Mouse (Mus musculus) CH12.LX (cell line): ENCODE measurements at regions not wholly inside any gene's neighbourhood (a gene's known extent, or its start where the extent isn't known, plus 50 kb on each side); places are given as distances from the start of the nearest gene placed in this dataset.
"Not testable (repeated sequence)": the region's sequence is repeated elsewhere in the genome, so short reads cannot be mapped to it uniquely, and the experiment has no call there.

ENCODE experiments used
- DNase-seq: peaks from one replicate; pipeline ENCODE4 v3.0.0-alpha.2; 2013; ENCODE audit errors: extremely low read depth
- H3K27ac ChIP-seq: 2 replicates; pipeline ENCODE4 v1.5.1; 2012; ENCODE audit warnings: low read depth, mild to moderate bottlenecking, control low read depth, moderate library complexity; ENCODE audit not compliant: insufficient read depth
- H3K27me3 ChIP-seq: replicated peaks from 2 replicates; pipeline ENCODE3; 2012; ENCODE audit warnings: inconsistent platforms
- H3K36me3 ChIP-seq, 2 experiments: replicated peaks in 1 of 2; 2 replicates each; pipeline versions ENCODE3 to v1.6.1; 2012; ENCODE audit warnings: inconsistent platforms in 1 of 2, low read length in 1 of 2, mild to moderate bottlenecking in 1 of 2, mixed read lengths in 1 of 2, moderate library complexity in 1 of 2; ENCODE audit not compliant: control insufficient read depth in 1 of 2, insufficient read depth in 1 of 2
- H3K4me1 ChIP-seq, 2 experiments: 2 replicates each; pipeline ENCODE4 v1.6.1; 2012; ENCODE audit warnings: inconsistent platforms in 1 of 2, moderate library complexity in 1 of 2; ENCODE audit not compliant: insufficient read depth in 2 of 2, control insufficient read depth in 1 of 2
- H3K4me2 ChIP-seq: 2 replicates; pipeline ENCODE4 v1.6.1; 2012; ENCODE audit warnings: low read depth, mild to moderate bottlenecking, control low read depth; ENCODE audit not compliant: poor library complexity, insufficient read depth, severe bottlenecking
- H3K4me3 ChIP-seq, 3 experiments: fragments of 150-350 bp in 1 of 3; sonication (generic) in 1 of 3; replicated peaks in 1 of 3; 2 replicates each; pipeline versions ENCODE3 to v1.5.1; 2011 to 2012; ENCODE audit warnings: low read depth in 2 of 3, low read length in 2 of 3, mild to moderate bottlenecking in 2 of 3, moderate library complexity in 2 of 3, control low read depth in 1 of 3, improper control_type of control experiment in 1 of 3, inconsistent platforms in 1 of 3, mixed read lengths in 1 of 3; ENCODE audit not compliant: poor library complexity in 1 of 3
- H3K79me2 ChIP-seq: replicated peaks from 2 replicates; pipeline ENCODE4 v1.6.1; 2012; ENCODE audit warnings: mild to moderate bottlenecking, moderate library complexity; ENCODE audit not compliant: control insufficient read depth, poor library complexity, insufficient read depth, severe bottlenecking; ENCODE audit errors: extremely low read depth
- H3K9ac ChIP-seq: 2 replicates; pipeline ENCODE4 v1.6.1; 2012; ENCODE audit warnings: low read depth, mild to moderate bottlenecking, control low read depth, moderate library complexity; ENCODE audit not compliant: insufficient read depth
- H3K9me3 ChIP-seq: replicated peaks from 2 replicates; pipeline ENCODE3; 2012; ENCODE audit warnings: low read length, inconsistent platforms, mixed read lengths
- CHD1 ChIP-seq: IDR thresholded peaks from 2 replicates; pipeline ENCODE4 v1.6.1; 2012; ENCODE audit warnings: low read depth, low read length, improper control_type of control experiment, inconsistent platforms
- CHD2 ChIP-seq: IDR thresholded peaks from 2 replicates; pipeline ENCODE4 v1.6.1; 2011; ENCODE audit warnings: low read length, improper control_type of control experiment
- ELF1 ChIP-seq: IDR thresholded peaks from 2 replicates; pipeline ENCODE4 v1.6.1; 2014; ENCODE audit warnings: low read depth, mild to moderate bottlenecking, inconsistent platforms, low read length, improper control_type of control experiment
- HCFC1 ChIP-seq: IDR thresholded peaks from 2 replicates; pipeline ENCODE4 v1.6.1; 2012; ENCODE audit warnings: low read depth, mild to moderate bottlenecking, inconsistent platforms, low read length, improper control_type of control experiment
- KAT2A ChIP-seq: IDR thresholded peaks from 2 replicates; pipeline ENCODE4 v1.6.1; 2012; ENCODE audit warnings: low read length, improper control_type of control experiment, inconsistent platforms; ENCODE audit not compliant: insufficient replicate concordance
- MAFK ChIP-seq: IDR thresholded peaks from 2 replicates; pipeline ENCODE4 v1.6.1; 2011; ENCODE audit warnings: low read length, improper control_type of control experiment; ENCODE audit not compliant: insufficient replicate concordance
- MAX ChIP-seq: IDR thresholded peaks from 2 replicates; pipeline ENCODE4 v1.6.1; 2011; ENCODE audit warnings: low read length, improper control_type of control experiment
- MXI1 ChIP-seq: IDR thresholded peaks from 2 replicates; pipeline ENCODE4 v1.6.1; 2011; ENCODE audit warnings: mild to moderate bottlenecking, low read depth, low read length, improper control_type of control experiment
- MYC ChIP-seq: IDR thresholded peaks from 2 replicates; pipeline ENCODE4 v1.6.1; 2011; ENCODE audit warnings: low read depth, mild to moderate bottlenecking, improper control_type of control experiment, low read length
- NELFE ChIP-seq: IDR thresholded peaks from 2 replicates; pipeline ENCODE4 v1.6.1; 2011; ENCODE audit warnings: low read depth, low read length, improper control_type of control experiment
- RCOR1 ChIP-seq: conservative IDR thresholded peaks from 2 replicates; pipeline ENCODE4 v1.6.1; 2012; ENCODE audit warnings: low read depth, mild to moderate bottlenecking, inconsistent platforms, low read length, improper control_type of control experiment
- SIN3A ChIP-seq: IDR thresholded peaks from 2 replicates; pipeline ENCODE4 v1.6.1; 2012; ENCODE audit warnings: low read length, improper control_type of control experiment, inconsistent platforms
- SMC3 ChIP-seq: IDR thresholded peaks from 2 replicates; pipeline ENCODE4 v1.6.1; 2011; ENCODE audit warnings: low read depth, low read length, improper control_type of control experiment
- TCF12 ChIP-seq: IDR thresholded peaks from 2 replicates; pipeline ENCODE4 v1.6.1; 2014; ENCODE audit warnings: low read depth, mild to moderate bottlenecking, inconsistent platforms, low read length, improper control_type of control experiment
- UBTF ChIP-seq: IDR thresholded peaks from 2 replicates; pipeline ENCODE4 v1.6.1; 2012; ENCODE audit warnings: low read depth, mild to moderate bottlenecking, inconsistent platforms, low read length, improper control_type of control experiment, moderate library complexity
- ZKSCAN1 ChIP-seq: IDR thresholded peaks from 2 replicates; pipeline ENCODE4 v1.6.1; 2012; ENCODE audit warnings: low read depth, inconsistent platforms, low read length, improper control_type of control experiment, borderline replicate concordance
- ZMIZ1 ChIP-seq: IDR thresholded peaks from 2 replicates; pipeline ENCODE4 v1.6.1; 2012; ENCODE audit warnings: low read depth, mild to moderate bottlenecking, inconsistent platforms, low read length, improper control_type of control experiment
- ZNF384 ChIP-seq: IDR thresholded peaks from 2 replicates; pipeline ENCODE4 v1.6.1; 2012; ENCODE audit warnings: low read depth, low read length, improper control_type of control experiment, inconsistent platforms
- dilution Hi-C: fragments of 300-500 bp; cut with MboI; formaldehyde crosslinking; loops from 2 replicates; pipeline ENCODE4 v1.14.3; 2020; ENCODE audit warnings: low sequenced_read_pairs; ENCODE audit not compliant: extremely low pct_unique_long_range_greater_than_20kb, extremely low pct_ligation_motif_present
- in situ Hi-C: fragments of 300-500 bp; cut with MboI; formaldehyde crosslinking; loops from 3 replicates; pipeline ENCODE4 v1.14.3; 2019; ENCODE audit warnings: low sequenced_read_pairs, low pct_ligation_motif_present, low pct_unique_long_range_greater_than_20kb, mixed read lengths

GRCm38 (mm10) chr5:116971474-116971873 lies 144.4 kb downstream of the Suds3 start:
- in situ Hi-C loops, H3K4me1 ChIP-seq, H3K36me3 ChIP-seq, H3K79me2 ChIP-seq, H3K4me2 ChIP-seq, H3K4me3 ChIP-seq, H3K27me3 ChIP-seq, H3K9ac ChIP-seq, H3K27ac ChIP-seq, DNase-seq, dilution Hi-C loops: not testable (repeated sequence)
- H3K9me3 ChIP-seq, result peaks cover 63% of the 10 kb centered on the region
- peak; percentile 63 for TF ChIP-seq ZKSCAN1

- dilution Hi-C loops, result no loop called here
- H3K27me3 ChIP-seq, result no peaks in the 10 kb centered on the region
- no peak for TF ChIP-seq UBTF
- no peak for TF ChIP-seq ZMIZ1
- no peak for TF ChIP-seq NELFE
- no peak for TF ChIP-seq CHD2
- no peak for TF ChIP-seq MYC
- no peak for TF ChIP-seq CHD1
- no peak for TF ChIP-seq ZNF384
- no peak for TF ChIP-seq HCFC1
- TF ChIP-seq RCOR1, result no peak
- TF ChIP-seq MAFK, result no peak
- TF ChIP-seq TCF12, result no peak
- no peak for TF ChIP-seq MXI1
- no peak for TF ChIP-seq SIN3A
- no peak for TF ChIP-seq SMC3
- no peak for TF ChIP-seq MAX
- no peak for TF ChIP-seq ELF1
- TF ChIP-seq ZKSCAN1, result no peak
- no peak for TF ChIP-seq KAT2A
- no peak overlapping the region for H3K4me3 ChIP-seq
- no peaks in the 10 kb centered on the region for H3K4me1 ChIP-seq
- H3K79me2 ChIP-seq, result no peaks in the 10 kb centered on the region
- in situ Hi-C loops, result no loop called here
- no peak overlapping the region for H3K4me2 ChIP-seq
- no peak overlapping the region for H3K27ac ChIP-seq
- DNase-seq, result no peak
- H3K36me3 ChIP-seq, result no peaks in the 10 kb centered on the region
- H3K9me3 ChIP-seq, result peaks cover 79% of the 10 kb centered on the region
- no peak overlapping the region for H3K9ac ChIP-seq
Observed at GRCm38 (mm10) chr5:116964171-116964570, 151.7 kb downstream of the Suds3 start.
